Mouse (Mus musculus): ENCODE measurements around the gene Trank1. TPM values are rescaled to one million over a fixed set of nuclear protein-coding genes. Genes with fewer than 3 reads are reported as not detected.

Trank1 gene
- 0.13 and 0.35 TPM in 2 replicates for polyA plus RNA-seq (2012; rRNA removed)

DNA sequence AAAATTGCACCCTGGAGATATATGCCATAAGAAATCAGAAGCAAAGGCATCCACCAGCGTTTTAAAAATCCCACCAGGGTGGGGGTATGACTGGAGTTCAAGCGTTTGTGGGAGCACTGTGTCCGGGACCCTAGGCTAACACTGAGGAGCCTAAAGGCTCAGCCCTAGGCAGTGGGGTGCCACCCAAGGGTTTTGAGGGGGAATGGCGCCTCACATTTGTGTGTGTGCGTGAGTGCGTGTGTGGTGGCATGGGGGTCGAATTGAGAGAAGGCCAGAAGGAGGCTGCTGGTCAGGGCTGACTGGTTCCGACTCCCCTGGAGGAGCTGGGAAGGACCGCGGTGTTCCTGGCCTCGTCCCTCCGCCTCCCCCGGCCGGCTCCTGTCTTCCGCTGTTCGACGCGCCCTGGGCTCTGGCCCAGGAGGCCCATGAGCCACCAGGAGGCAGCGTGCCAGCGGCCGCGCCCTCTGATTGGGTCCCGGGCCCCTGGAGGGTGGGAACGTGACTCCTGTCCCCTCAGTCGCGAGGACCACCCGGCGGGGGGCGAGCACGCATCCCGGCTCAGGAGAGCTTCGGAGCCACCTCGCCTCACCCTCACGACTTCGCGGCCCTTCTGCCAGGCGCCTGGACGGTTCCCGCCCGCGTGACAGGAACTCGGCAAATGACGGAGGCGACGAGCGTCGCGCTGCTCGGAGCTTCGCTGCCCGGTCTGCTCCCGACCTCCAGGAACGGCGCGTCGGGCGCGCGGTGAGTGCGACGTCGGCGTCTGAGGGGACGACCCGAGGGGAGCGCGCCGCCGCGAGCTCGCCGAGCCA, at the start of gene Trank1:
TSS of gene Trank1 (plus strand) at position 709 of the 812 bp plus-strand sequence.

DNA sequence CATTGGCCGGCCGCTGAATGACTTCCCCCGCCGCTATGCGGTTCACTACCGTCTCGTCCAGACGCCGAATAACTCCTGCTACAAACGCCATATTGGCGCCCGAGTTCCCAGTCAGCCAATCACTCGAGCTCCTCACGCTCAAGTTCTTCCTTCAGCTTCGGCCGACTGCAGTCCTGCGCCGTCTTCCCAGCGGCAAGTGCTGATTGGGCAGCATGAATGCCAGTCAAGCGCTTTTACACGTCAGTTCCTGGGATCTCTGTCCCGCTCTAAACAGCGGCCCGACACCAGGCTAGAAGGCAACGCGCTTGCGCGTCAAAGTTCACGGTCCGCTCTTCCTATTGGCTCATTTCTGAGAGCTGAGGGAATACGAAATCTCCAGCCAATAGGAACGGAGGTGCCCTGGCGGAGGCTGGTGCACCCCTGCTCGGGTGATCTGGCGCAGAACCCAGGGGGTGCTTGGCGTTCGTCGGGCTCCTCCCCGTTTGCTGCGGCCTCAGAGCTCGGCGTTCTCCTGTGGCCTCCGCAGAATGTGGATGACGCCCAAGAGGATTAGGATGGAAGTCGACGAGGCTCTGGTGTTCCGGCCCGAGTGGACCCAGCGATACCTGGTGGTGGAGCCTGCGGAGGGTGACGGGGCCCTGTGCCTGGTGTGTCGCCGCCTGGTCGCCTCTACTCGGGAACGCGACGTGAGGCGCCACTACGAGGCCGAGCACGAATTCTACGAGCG, 39.9 kb upstream of the Trank1 start, which contains the start of the genes Mlh1 and Epm2aip1:
TSS of gene Mlh1 (minus strand) at position 358 of the 727 bp plus-strand sequence.
TSS of gene Epm2aip1 (plus strand) at position 496 of the 727 bp plus-strand sequence.

DNA sequence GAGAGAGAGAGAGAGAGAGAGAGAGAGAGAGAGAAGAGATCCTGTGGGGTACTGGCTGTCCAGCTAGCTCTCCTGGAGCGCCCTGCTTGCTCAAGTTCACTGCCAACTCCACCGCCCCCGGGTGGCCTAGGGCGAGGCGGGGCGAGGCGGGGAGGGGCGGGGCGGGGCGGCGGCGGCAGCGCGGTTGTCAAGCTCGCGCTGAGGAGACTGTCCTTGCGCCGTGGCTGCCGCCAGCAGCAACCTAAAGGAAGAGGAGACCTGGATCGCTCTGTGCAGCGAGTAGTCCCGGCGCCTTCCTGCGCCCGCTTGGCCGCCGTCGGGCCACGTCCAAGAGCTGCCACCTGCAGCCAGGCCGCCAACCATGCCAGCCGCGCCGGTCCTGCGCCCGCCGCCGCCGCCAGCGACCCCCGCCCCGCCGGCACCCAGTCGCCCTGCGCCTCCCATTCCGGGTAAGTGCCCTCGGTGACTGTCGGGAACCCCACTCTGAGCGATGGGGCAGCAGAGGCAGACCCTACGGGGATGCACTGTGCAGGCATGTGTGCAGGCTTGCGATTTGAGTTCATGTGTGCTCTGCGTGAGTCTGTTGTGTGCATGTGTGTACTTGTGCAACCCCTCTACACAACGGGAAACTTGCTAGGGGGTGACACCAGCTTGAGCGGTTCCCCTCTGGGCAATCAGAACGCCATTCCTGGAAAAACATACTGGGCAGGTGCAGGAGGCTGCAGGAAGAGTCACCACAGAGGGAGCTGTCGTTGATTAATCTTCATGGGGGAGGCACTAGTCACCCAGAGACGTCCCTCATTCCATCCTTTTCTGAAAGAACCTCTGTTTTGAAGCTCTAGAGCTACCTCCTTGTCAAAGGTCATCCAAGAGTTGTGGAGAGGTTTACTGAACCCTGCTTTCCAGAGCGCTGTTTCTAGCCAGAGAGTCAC, 127.6 kb downstream of the Trank1 start, which contains the start of gene Dclk3:
TSS of gene Dclk3 (plus strand) at position 178 of the 932 bp plus-strand sequence.

Other genes starting within 250 kb of the Trank1 start
- gene Lrrfip2, start 194.1 kb upstream of the Trank1 start, polyA plus RNA-seq (2012; rRNA removed): 2.6 and 3.8 TPM in 2 replicates
- gene Mlh1, start 39.9 kb upstream of the Trank1 start, polyA plus RNA-seq (2012; rRNA removed): 3.4 and 4.8 TPM in 2 replicates
- 1.2 and 1.7 TPM in 2 replicates for gene Epm2aip1, start 39.8 kb upstream of the Trank1 start, polyA plus RNA-seq (2012; rRNA removed)
- gene Dclk3, start 127.3 kb downstream of the Trank1 start, polyA plus RNA-seq (2012; rRNA removed): 0.69 and 0.70 TPM in 2 replicates

All from stomach, adult 2 months (tissue).